Mouse (Mus musculus): ENCODE results near the gene Rnf214. TPM values are rescaled to one million over a fixed set of nuclear protein-coding genes. Genes with fewer than 3 reads are reported as not detected.

Gene Rnf214
- 10 to 100 TPM; 28.2 to 29.5 TPM for total RNA-seq (2021)
- long read RNA-seq, experiment 1, transcript Rnf214-201 (14 exons, 3,964 nt), result major isoform, 7 of 18 reads
- long read RNA-seq, experiment 1, partial matches to known transcripts, result 3 of 18 reads
- long read RNA-seq, experiment 1, other reads (novel, unspliced or antisense), result 5 of 18 reads
- long read RNA-seq, experiment 2, partial matches to known transcripts, result 1 of 8 reads
- long read RNA-seq, experiment 2, other reads (novel, unspliced or antisense), result 2 of 8 reads

- DNase-seq (ENCODE audit: low spot score), result peak; percentile 91
Observed at GRCm38 (mm10) chr9:45906355-45907077, at the start of gene Rnf214, which contains the start of gene Pcsk7. Gene Rnf214, minus strand, starts transcription at chr9:45906911. Gene Pcsk7, plus strand, starts transcription at chr9:45906497.

GRCm38 (mm10) chr9:45955107-45955963 is 48.6 kb upstream of the Rnf214 start, which contains the start of gene Sidt2:
Gene Sidt2, minus strand, starts transcription at chr9:45955258.
- peak; percentile 88 for DNase-seq (ENCODE audit: low spot score)

GRCm38 (mm10) chr9:45954294-45955106 is 47.8 kb upstream of the Rnf214 start:
- DNase-seq (ENCODE audit: low spot score), result peak; percentile 44

GRCm38 (mm10) chr9:45953511-45954293 is 47.0 kb upstream of the Rnf214 start:
- no peak for DNase-seq (ENCODE audit: low spot score)

- DNase-seq (ENCODE audit: low spot score), result no peak
Observed at GRCm38 (mm10) chr9:45952890-45953289, 46.2 kb upstream of the Rnf214 start.

GRCm38 (mm10) chr9:45952057-45952456 is 45.3 kb upstream of the Rnf214 start:
- no peak for DNase-seq (ENCODE audit: low spot score)

- DNase-seq (ENCODE audit: low spot score), result no peak
Observed at GRCm38 (mm10) chr9:45946872-45947183, 40.1 kb upstream of the Rnf214 start.

- no peak for DNase-seq (ENCODE audit: low spot score)
Observed at GRCm38 (mm10) chr9:45946182-45946871, 39.6 kb upstream of the Rnf214 start.

GRCm38 (mm10) chr9:45945721-45946120 is 39.0 kb upstream of the Rnf214 start:
- no peak for DNase-seq (ENCODE audit: low spot score)

GRCm38 (mm10) chr9:45944506-45945400 is 38.0 kb upstream of the Rnf214 start:
- no peak for DNase-seq (ENCODE audit: low spot score)

- DNase-seq (ENCODE audit: low spot score), result no peak
Observed at GRCm38 (mm10) chr9:45943628-45944505, 37.2 kb upstream of the Rnf214 start.

GRCm38 (mm10) chr9:45942916-45943315 is 36.2 kb upstream of the Rnf214 start:
- DNase-seq (ENCODE audit: low spot score), result no peak

- DNase-seq (ENCODE audit: low spot score), result no peak
Observed at GRCm38 (mm10) chr9:45942464-45942863, 35.8 kb upstream of the Rnf214 start.

GRCm38 (mm10) chr9:45941329-45941888 is 34.7 kb upstream of the Rnf214 start:
- no peak for DNase-seq (ENCODE audit: low spot score)

GRCm38 (mm10) chr9:45939794-45940193 is 33.1 kb upstream of the Rnf214 start:
- no peak for DNase-seq (ENCODE audit: low spot score)

GRCm38 (mm10) chr9:45938952-45939637 is 32.4 kb upstream of the Rnf214 start:
- DNase-seq (ENCODE audit: low spot score), result no peak

GRCm38 (mm10) chr9:45938088-45938487 is 31.4 kb upstream of the Rnf214 start:
- DNase-seq (ENCODE audit: low spot score), result no peak
